Mouse (Mus musculus) ovary, adult 18-20 months (tissue): ENCODE results near the gene Morn3.
A peak's percentile ranks its signal among the peaks of the same experiment; 100 is the strongest.
"Not testable (repeated sequence)": the region's sequence is repeated elsewhere in the genome, so short reads cannot be mapped to it uniquely, and the experiment has no call there.

Source experiments
- DNase-seq: peaks from one replicate; pipeline ENCODE4 v3.0.0; 2022; ENCODE audit warnings: low spot score, mixed read lengths

The Morn3 gene

GRCm38 (mm10) chr5:123046916-123047315 lies at the start of gene Morn3:
TSS of gene Morn3 (minus strand) at chr5:123047016.
- DNase-seq: no peak

- no peak for DNase-seq
Measured at GRCm38 (mm10) chr5:123096299-123096698, 49.5 kb upstream of the Morn3 start.

- DNase-seq: no peak
Measured at GRCm38 (mm10) chr5:123094238-123094991, 47.6 kb upstream of the Morn3 start.

GRCm38 (mm10) chr5:123093077-123093633 lies 46.3 kb upstream of the Morn3 start:
- no peak for DNase-seq

- no peak for DNase-seq
Measured at GRCm38 (mm10) chr5:123090560-123091306, 43.9 kb upstream of the Morn3 start.

GRCm38 (mm10) chr5:123088784-123089183 lies 42.0 kb upstream of the Morn3 start:
- no peak for DNase-seq

- no peak for DNase-seq
Measured at GRCm38 (mm10) chr5:123086501-123086900, 39.7 kb upstream of the Morn3 start.

- DNase-seq: no peak
Measured at GRCm38 (mm10) chr5:123083340-123084050, 36.7 kb upstream of the Morn3 start.

GRCm38 (mm10) chr5:123080510-123080909 lies 33.7 kb upstream of the Morn3 start:
- DNase-seq: no peak

GRCm38 (mm10) chr5:123080041-123080440 lies 33.2 kb upstream of the Morn3 start:
- DNase-seq: no peak

- DNase-seq: no peak
Measured at GRCm38 (mm10) chr5:123079568-123079967, 32.8 kb upstream of the Morn3 start.

GRCm38 (mm10) chr5:123076419-123077281 lies 29.8 kb upstream of the Morn3 start:
- DNase-seq: no peak

- peak; percentile 87 for DNase-seq
Measured at GRCm38 (mm10) chr5:123075576-123076418, 29.0 kb upstream of the Morn3 start.

GRCm38 (mm10) chr5:123068714-123069113 lies 21.9 kb upstream of the Morn3 start:
- no peak for DNase-seq

GRCm38 (mm10) chr5:123068115-123068514 lies 21.3 kb upstream of the Morn3 start, which contains the start of gene Tmem120b:
TSS of gene Tmem120b (plus strand) at chr5:123068415.
- DNase-seq: no peak

- DNase-seq: no peak
Measured at GRCm38 (mm10) chr5:123067395-123067995, 20.7 kb upstream of the Morn3 start.

GRCm38 (mm10) chr5:123064207-123064606 lies 17.4 kb upstream of the Morn3 start:
- no peak for DNase-seq

- DNase-seq: no peak
Measured at GRCm38 (mm10) chr5:123063141-123063540, 16.3 kb upstream of the Morn3 start.

GRCm38 (mm10) chr5:123061402-123061749 lies 14.6 kb upstream of the Morn3 start:
- not testable (repeated sequence) for DNase-seq
